Mouse (Mus musculus): ENCODE measurements around the gene Stoml1. TPM values are rescaled to one million over a fixed set of nuclear protein-coding genes. Genes with fewer than 3 reads are reported as not detected.

Stoml1 gene
- polyA plus RNA-seq, 1 experiment from 2014 or later = 109 TPM

GRCm38 (mm10) chr9:58297065-58297464 is 44.1 kb downstream of the Stoml1 start:
- Histone ChIP-seq H3K4me3 (no peak overlapping the region), H3K9me3 (no peaks in the 10 kb centered on the region), H3K9ac (replicated peaks) (no peak overlapping the region), H3K36me3 (no peaks in the 10 kb centered on the region), H3K27me3 (no peaks in the 10 kb centered on the region), H3K4me1 (peaks cover 4% of the 10 kb centered on the region; the same call in 1 of the 2 replicates), H3K4me2 (replicated peaks) (no peak overlapping the region), H3K27ac (replicated peaks) (no peak overlapping the region)
- ATAC-seq (replicated peaks) = no peak
- WGBS = 90% methylated on average over 6 of the region's 6 CpGs

- no peak overlapping the region for H3K4me2 ChIP-seq (replicated peaks)
- H3K4me3 ChIP-seq = no peak overlapping the region
- 54% methylated on average over 4 of the region's 4 CpGs for WGBS
- no peaks in the 10 kb centered on the region for H3K27me3 ChIP-seq
- H3K9me3 ChIP-seq = no peaks in the 10 kb centered on the region
- no peak overlapping the region for H3K9ac ChIP-seq (replicated peaks)
- H3K4me1 ChIP-seq = peaks cover 4% of the 10 kb centered on the region; the same call in 1 of the 2 replicates
- ATAC-seq (replicated peaks) = no peak
- no peaks in the 10 kb centered on the region for H3K36me3 ChIP-seq
- H3K27ac ChIP-seq (replicated peaks) = no peak overlapping the region
Measured at GRCm38 (mm10) chr9:58297961-58298477, 45.1 kb downstream of the Stoml1 start.

GRCm38 (mm10) chr9:58299356-58299799 is 46.4 kb downstream of the Stoml1 start:
- Histone ChIP-seq H3K36me3 (no peaks in the 10 kb centered on the region), H3K9me3 (no peaks in the 10 kb centered on the region), H3K27ac (replicated peaks) (no peak overlapping the region), H3K4me2 (replicated peaks) (no peak overlapping the region), H3K27me3 (no peaks in the 10 kb centered on the region), H3K4me1 (peaks cover 8% of the 10 kb centered on the region), H3K4me3 (no peak overlapping the region), H3K9ac (replicated peaks) (no peak overlapping the region)
- 33% methylated on average over 2 of the region's 2 CpGs for WGBS
- ATAC-seq (replicated peaks) = no peak

- H3K9me3 ChIP-seq = no peaks in the 10 kb centered on the region
- H3K4me3 ChIP-seq = no peak overlapping the region
- H3K4me1 ChIP-seq = peaks cover 13% of the 10 kb centered on the region
- H3K27me3 ChIP-seq = no peaks in the 10 kb centered on the region
- H3K4me2 ChIP-seq (replicated peaks) = no peak overlapping the region
- no peak for ATAC-seq (replicated peaks)
- H3K9ac ChIP-seq (replicated peaks) = no peak overlapping the region
- no peaks in the 10 kb centered on the region for H3K36me3 ChIP-seq
- no peak overlapping the region for H3K27ac ChIP-seq (replicated peaks)
- 48% methylated on average over 5 of the region's 5 CpGs for WGBS
Measured at GRCm38 (mm10) chr9:58303115-58303514, 50.2 kb downstream of the Stoml1 start.

GRCm38 (mm10) chr9:58303599-58304271 is 50.8 kb downstream of the Stoml1 start:
- H3K27me3 ChIP-seq = no peaks in the 10 kb centered on the region
- H3K4me3 ChIP-seq = no peak overlapping the region
- peaks cover 18% of the 10 kb centered on the region for H3K4me1 ChIP-seq
- H3K9me3 ChIP-seq = no peaks in the 10 kb centered on the region
- H3K9ac ChIP-seq (replicated peaks) = no peak overlapping the region
- ATAC-seq (replicated peaks) = no peak
- no peak overlapping the region for H3K4me2 ChIP-seq (replicated peaks)
- H3K27ac ChIP-seq (replicated peaks) = no peak overlapping the region
- 67% methylated on average over 8 of the region's 8 CpGs for WGBS
- H3K36me3 ChIP-seq = no peaks in the 10 kb centered on the region

GRCm38 (mm10) chr9:58305686-58306085 is 52.7 kb downstream of the Stoml1 start:
- Histone ChIP-seq H3K4me2 (replicated peaks) (no peak overlapping the region), H3K4me3 (no peak overlapping the region), H3K9ac (replicated peaks) (no peak overlapping the region), H3K36me3 (no peaks in the 10 kb centered on the region), H3K9me3 (no peaks in the 10 kb centered on the region), H3K4me1 (peaks cover 27% of the 10 kb centered on the region), H3K27me3 (no peaks in the 10 kb centered on the region), H3K27ac (replicated peaks) (no peak overlapping the region)
- WGBS = 27% methylated on average over 6 of the region's 6 CpGs
- no peak for ATAC-seq (replicated peaks)

GRCm38 (mm10) chr9:58308395-58308794 is 55.4 kb downstream of the Stoml1 start:
- Histone ChIP-seq H3K9me3 (no peaks in the 10 kb centered on the region), H3K4me1 (peaks cover 42% of the 10 kb centered on the region), H3K27me3 (peaks cover 19% of the 10 kb centered on the region), H3K9ac (replicated peaks) (no peak overlapping the region), H3K36me3 (no peaks in the 10 kb centered on the region), H3K27ac (replicated peaks) (0 out of 2 replicates have a peak overlapping the region, but pooled peaks have one; percentile 15), H3K4me2 (replicated peaks) (no peak overlapping the region), H3K4me3 (no peak overlapping the region)
- 24% methylated on average over 6 of the region's 6 CpGs for WGBS
- ATAC-seq (replicated peaks) = peak; percentile 30; the same call in 1 of the 2 replicates

- peaks cover 51% of the 10 kb centered on the region for H3K4me1 ChIP-seq
- H3K4me2 ChIP-seq (replicated peaks) = peak overlapping the region; percentile 4; the same call in 1 of the 2 replicates
- WGBS = 71% methylated on average over 14 of the region's 14 CpGs
- peaks cover 19% of the 10 kb centered on the region for H3K27me3 ChIP-seq
- H3K36me3 ChIP-seq = no peaks in the 10 kb centered on the region
- H3K4me3 ChIP-seq = no peak overlapping the region
- no peak overlapping the region for H3K9ac ChIP-seq (replicated peaks)
- no peaks in the 10 kb centered on the region for H3K9me3 ChIP-seq
- no peak overlapping the region for H3K27ac ChIP-seq (replicated peaks)
- ATAC-seq (replicated peaks) = no peak
Measured at GRCm38 (mm10) chr9:58310043-58310660, 57.2 kb downstream of the Stoml1 start.

GRCm38 (mm10) chr9:58311191-58311910 is 58.4 kb downstream of the Stoml1 start:
- Histone ChIP-seq H3K27ac (replicated peaks) (no peak overlapping the region), H3K36me3 (no peaks in the 10 kb centered on the region), H3K4me3 (peak overlapping the region; percentile 44), H3K27me3 (peaks cover 19% of the 10 kb centered on the region), H3K4me1 (peaks cover 59% of the 10 kb centered on the region), H3K9ac (replicated peaks) (no peak overlapping the region; the same call in 1 of the 2 replicates), H3K9me3 (no peaks in the 10 kb centered on the region), H3K4me2 (replicated peaks) (peak overlapping the region; percentile 71)
- no peak for ATAC-seq (replicated peaks)
- WGBS = 61% methylated on average over 33 of the region's 33 CpGs

Small RNAs within 50 kb of the gene (microRNA-seq; reads per million reads assigned to microRNA genes)
- not detected for gene Mir6385

Other genes with a start within 250 kb of the Stoml1 start
- 0.31 and 0.45 TPM in 2 replicates for gene Cyp11a1, start 246.8 kb upstream of the Stoml1 start, polyA plus RNA-seq (2015; fragmentation: Nextera tagmentation; extraction: Ambion mirVana)
- 8.7 and 10.8 TPM in 2 replicates for gene Stra6, start 189.4 kb upstream of the Stoml1 start, polyA plus RNA-seq (2015; fragmentation: Nextera tagmentation; extraction: Ambion mirVana)
- 0.93 and 1.1 TPM in 2 replicates for gene Ccdc33, start 134.3 kb upstream of the Stoml1 start, polyA plus RNA-seq (2015; fragmentation: Nextera tagmentation; extraction: Ambion mirVana)
- gene Islr, start 48.9 kb upstream of the Stoml1 start, polyA plus RNA-seq (2015; fragmentation: Nextera tagmentation; extraction: Ambion mirVana) = 15.1 and 16.9 TPM in 2 replicates
- 83.3 and 83.4 TPM in 2 replicates for gene Islr2, start 48.8 kb upstream of the Stoml1 start, polyA plus RNA-seq (2015; fragmentation: Nextera tagmentation; extraction: Ambion mirVana)
- gene Pml, start 3.4 kb upstream of the Stoml1 start, polyA plus RNA-seq (2015; fragmentation: Nextera tagmentation; extraction: Ambion mirVana) = 7.5 and 8.8 TPM in 2 replicates
- gene Loxl1, start 60.0 kb downstream of the Stoml1 start, polyA plus RNA-seq (2015; fragmentation: Nextera tagmentation; extraction: Ambion mirVana) = 13.9 and 14.3 TPM in 2 replicates
- not detected in 2 replicates for gene Tbc1d21, start 117.3 kb downstream of the Stoml1 start, polyA plus RNA-seq (2015; fragmentation: Nextera tagmentation; extraction: Ambion mirVana)
- gene Insyn1, start 235.4 kb downstream of the Stoml1 start, polyA plus RNA-seq (2015; fragmentation: Nextera tagmentation; extraction: Ambion mirVana) = 6.7 and 7.7 TPM in 2 replicates

Measured in forebrain, embryonic 15.5 days (tissue).